Mouse (Mus musculus) mature B cell (primary cell): ENCODE data around the gene Npepps.
"Not testable (repeated sequence)": the region's sequence is repeated elsewhere in the genome, so short reads cannot be mapped to it uniquely, and the experiment has no call there.

Experiments used
- in situ Hi-C: fragments of 300-500 bp; cut with MboI; formaldehyde crosslinking; loops from 2 replicates; pipeline ENCODE4 v1.14.3; 2019

Gene Npepps

GRCm38 (mm10) chr11:97237976-97238375 lies 42.5 kb downstream of the Npepps start:
- in situ Hi-C loops = no loop called here

DNA sequence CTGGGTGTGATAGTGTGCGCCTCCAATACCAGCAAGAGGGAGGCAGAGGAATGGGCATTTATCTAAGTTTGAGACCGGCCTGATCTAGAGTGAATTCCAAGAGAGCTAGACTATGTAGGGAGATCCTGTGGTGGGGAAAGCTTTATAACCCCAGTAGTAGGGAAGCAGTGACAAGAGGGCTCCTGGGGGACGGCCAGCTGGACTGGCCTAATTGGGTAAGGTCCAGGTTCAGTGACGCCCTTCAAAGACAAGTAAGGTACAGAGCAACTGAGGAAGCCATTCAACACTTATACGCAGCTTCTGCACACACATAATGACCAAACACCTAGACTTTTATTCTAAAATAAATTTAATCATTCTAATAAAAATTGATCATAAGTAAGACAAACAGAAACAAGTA lies 48.0 kb downstream of the Npepps start:
- in situ Hi-C loops = no loop called here

DNA sequence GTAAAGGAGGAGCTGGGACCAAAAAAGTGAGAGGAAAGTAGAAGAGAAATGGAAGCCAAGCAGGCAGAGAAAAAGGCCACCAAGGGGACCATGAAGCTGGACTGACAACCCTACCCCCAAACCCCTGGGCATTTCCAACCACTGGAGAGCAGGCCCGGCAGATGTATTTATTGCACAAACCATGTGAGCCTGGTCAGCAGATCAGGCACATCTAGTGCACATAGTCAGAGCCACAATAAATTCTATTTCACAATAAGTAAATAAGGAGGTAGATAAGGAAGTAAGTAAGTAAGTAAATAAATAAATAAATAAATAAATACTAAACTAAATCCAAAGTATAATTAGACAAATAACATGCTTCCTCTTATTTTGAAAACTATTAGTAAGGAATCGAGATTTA lies 51.0 kb downstream of the Npepps start:
- in situ Hi-C loops = no loop called here

DNA sequence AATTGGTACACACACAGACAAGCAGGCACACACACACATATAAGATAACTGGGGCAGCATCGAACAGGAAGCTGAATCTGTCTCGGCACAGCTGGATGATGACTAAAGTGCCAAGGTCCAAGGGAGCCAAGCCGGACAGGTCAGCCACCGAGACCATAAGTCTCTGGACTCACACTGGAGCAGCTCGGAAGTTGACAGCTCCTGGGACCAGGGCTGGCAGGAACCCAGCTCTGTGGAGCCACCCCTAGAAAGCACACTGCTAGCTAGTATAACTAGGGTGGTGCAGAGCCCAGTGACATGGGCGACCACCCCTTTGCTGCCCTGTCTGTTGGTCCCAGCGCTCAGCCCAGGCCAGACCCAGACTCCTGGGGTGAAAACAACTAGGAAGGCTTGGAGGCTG lies 51.5 kb downstream of the Npepps start:
- in situ Hi-C loops = no loop called here

DNA sequence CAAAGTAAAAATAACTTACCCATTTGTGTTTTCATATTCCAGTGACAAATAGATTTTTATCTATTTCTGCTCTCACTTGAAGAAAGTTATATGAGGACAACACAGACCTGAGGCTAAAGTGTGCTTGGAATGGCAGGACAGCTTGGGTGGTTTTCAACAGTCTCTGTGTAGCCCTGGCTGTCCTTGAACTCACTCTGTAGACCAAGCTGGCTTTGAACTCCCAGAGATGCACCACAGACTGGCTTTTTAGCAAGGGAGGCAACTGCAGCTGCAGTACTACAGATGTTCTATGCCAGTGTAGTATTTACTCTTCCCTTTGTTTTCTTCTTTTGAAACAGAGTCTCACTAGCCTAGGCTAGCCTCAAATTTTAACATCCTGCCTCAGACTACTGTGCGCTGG lies 54.3 kb downstream of the Npepps start:
- in situ Hi-C loops = no loop called here

GRCm38 (mm10) chr11:97223485-97223884 lies 57.0 kb downstream of the Npepps start:
- in situ Hi-C loops = no loop called here

GRCm38 (mm10) chr11:97221611-97222010 lies 58.8 kb downstream of the Npepps start:
- in situ Hi-C loops = no loop called here

DNA sequence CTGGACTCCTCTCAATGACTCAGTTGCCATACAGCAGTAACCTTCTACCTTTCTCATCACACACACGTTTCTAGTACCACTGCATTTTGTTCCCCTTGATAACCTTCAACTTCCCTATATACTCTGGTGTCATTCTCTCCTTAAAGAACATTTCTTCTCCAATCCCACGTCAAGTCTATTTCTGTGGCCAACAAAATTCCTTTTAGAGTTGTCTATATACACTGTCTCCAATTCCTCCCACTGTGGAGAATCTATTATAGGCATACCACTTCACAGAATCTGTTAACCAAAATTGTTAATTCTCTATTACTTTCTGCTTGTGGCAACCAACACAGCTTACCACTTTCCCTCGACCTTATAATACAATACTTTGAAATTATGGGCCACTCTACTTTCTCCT lies 60.2 kb downstream of the Npepps start:
- in situ Hi-C loops = no loop called here

DNA sequence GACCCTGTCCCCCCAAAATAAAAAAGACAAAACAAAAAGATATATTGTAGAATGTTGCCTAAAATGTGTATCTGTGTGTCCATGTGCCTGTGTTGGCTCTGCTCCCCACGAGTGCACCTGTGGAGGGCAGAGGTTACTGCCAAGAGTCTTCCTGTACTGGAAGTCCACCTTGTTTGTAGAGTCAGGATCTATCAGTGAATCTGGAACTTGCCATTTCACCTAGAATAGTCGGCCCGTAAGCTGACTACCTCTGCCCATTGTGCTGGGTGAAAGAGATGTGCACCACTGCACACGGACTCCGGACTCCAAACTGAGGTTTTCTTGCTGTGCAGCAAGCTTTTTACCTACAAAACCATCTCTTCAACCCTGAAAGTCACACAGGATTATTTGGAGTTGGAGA lies 66.0 kb downstream of the Npepps start:
- in situ Hi-C loops = no loop called here

- in situ Hi-C loops = no loop called here
Measured at GRCm38 (mm10) chr11:97210728-97211400, 69.6 kb downstream of the Npepps start.

DNA sequence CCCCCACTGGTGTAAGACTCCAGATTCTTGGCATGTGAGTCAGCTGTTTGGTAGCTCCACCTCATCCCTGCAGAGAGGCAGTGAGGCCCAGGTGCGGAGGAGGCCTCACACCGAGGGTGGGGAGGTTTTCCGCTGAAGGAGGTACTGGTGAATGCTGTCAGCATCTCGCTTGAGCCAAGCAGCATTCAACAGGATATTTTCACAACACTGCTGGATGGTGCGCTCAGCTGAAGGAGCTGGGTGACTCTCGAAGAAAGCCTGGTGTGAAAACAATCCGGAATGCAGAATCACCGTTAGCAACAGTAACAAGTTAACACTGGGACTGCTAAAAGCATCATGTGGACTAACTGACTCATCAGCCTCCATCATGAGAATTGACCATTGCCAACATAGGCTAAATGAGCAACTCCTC lies 73.4 kb downstream of the Npepps start:
- in situ Hi-C loops = no loop called here

DNA sequence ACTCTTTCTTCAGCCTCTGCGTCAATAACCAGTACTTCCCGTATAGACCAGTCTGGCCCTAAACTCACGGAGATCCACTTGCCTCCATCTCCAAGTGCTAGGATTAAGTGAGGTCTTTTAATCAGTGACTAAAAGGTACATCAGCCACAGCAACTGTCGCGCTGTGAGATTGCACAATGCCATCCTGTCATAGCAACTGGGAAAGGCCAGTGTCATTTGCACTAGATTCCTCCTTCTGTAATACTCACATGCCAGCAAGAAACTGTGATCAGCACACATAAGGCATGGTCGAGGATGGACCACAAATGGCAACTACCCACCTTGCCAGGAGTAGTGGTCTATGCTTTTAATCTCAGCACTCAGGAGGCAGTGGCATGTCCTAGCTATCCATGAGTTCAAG lies 80.9 kb downstream of the Npepps start:
- in situ Hi-C loops = no loop called here

DNA sequence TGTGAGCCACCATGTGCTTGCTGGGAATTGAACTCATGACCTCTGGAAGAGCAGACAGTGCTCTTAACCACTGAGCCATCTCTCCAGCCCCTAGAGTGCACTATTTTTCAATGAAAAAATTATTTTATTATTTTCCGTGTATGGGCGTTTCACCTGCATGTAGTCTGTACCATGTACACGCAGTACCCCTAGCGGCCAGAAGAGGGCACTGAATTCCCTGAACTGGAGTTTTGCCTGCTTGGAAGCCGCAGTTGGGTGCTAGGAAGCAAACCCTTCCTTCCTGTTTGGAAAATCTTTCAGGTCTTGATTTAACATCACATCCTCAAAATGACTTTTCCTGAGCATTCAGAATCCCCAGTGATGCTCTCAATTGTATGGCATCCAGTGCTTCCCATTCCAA lies 81.8 kb downstream of the Npepps start:
- in situ Hi-C loops = no loop called here

GRCm38 (mm10) chr11:97197021-97197420 lies 83.4 kb downstream of the Npepps start:
- in situ Hi-C loops = no loop called here

DNA sequence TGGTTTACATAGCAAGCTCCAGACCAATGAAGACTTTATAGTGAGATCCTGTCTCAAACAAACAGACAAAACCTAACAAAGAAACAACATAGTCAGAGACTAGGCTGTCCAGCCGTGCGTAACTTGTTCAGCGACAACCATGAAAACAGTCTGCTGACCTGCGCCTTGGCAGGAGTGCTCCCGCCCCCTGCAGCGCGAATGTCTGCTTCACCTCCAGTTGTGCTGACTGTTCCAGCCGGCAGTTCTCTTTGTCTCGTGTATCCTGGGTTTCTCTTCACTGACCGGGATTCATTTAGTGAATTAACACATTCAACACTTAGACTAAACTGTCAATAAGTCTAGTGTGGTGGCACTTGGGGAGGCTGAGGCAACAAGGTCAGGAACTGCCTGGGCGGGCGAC lies 83.9 kb downstream of the Npepps start:
- in situ Hi-C loops = no loop called here

- in situ Hi-C loops = no loop called here
Measured at GRCm38 (mm10) chr11:97192621-97192951, 87.9 kb downstream of the Npepps start.

- in situ Hi-C loops = no loop called here
Measured at GRCm38 (mm10) chr11:97191915-97192620, 88.4 kb downstream of the Npepps start.

GRCm38 (mm10) chr11:97190992-97191391 lies 89.4 kb downstream of the Npepps start:
- in situ Hi-C loops = no loop called here

- in situ Hi-C loops = not testable (repeated sequence)
Measured at GRCm38 (mm10) chr11:97189645-97190044, 90.8 kb downstream of the Npepps start.

DNA sequence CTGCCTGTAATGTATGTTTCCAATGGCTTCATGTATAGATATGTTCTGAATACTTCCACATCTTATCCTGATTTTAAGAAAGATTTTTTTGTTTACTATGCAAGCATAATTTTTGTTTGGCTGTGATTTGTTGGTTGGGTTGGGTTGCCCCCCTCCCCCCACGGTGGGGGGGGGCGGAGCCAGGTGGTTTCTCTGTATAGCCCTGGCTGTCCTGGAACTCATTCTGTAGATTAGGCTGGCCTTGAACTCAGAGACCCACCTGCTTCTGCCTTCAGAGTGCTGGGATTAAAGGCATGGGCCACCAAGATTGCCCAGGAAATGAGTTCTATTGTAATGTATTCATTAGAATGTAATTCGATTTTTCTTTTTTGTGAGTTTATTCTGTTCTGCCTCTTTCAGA lies 91.2 kb downstream of the Npepps start:
- in situ Hi-C loops = no loop called here

- in situ Hi-C loops = no loop called here
Measured at GRCm38 (mm10) chr11:97188643-97188955, 91.8 kb downstream of the Npepps start.

DNA sequence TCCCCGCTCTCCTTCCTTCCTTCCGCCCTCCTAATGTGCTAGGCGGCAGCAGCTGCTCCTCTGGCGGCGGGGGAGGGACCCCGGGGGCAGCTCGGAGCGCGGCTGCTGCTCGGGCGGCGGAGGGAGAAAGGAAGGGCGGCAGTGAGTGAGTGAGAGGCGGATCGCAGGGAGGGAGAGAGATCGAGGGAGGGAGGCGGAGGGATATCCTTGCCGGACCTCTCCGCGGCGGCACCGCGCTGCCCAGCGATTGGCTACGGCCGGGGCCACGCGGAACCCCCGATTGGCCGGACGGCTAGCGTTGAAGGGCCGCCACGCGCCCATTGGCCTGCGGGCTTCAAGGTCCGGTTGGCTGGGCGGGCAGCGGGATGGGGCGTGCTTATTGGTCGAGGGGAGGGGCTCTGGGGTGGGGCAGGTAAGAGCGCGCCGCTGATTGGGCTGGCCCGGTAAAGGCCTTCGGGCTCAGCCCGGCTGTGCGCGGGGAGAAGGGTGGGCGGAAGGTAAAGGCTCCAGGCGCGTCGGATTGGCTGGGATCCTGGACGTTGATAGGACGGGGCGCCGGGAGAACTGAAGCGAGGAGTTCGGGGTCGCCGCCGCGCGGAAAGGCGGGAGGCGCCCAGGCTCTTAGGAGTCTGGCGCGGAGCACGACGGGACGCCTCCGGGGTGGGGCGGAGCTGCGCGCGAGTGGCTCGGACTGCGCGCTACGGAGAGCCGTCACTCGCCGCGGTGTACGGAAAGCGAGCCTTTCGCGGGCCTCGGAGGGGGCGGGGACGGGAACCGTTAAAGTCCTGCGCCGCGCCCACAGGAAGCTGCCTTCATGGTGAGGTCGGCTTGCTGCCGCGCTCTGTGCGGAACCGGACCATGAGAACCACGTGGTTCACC lies 92.4 kb downstream of the Npepps start, which contains the start of gene Kpnb1:
TSS of gene Kpnb1 (minus strand) at position 118 of the 879 bp plus-strand sequence.
- in situ Hi-C loops = no loop called here
